Mouse (Mus musculus): Measurements from ENCODE around the gene Tsc22d3.
"Not testable (repeated sequence)": the region's sequence is repeated elsewhere in the genome, so short reads cannot be mapped to it uniquely, and the experiment has no call there.

Gene Tsc22d3

DNA sequence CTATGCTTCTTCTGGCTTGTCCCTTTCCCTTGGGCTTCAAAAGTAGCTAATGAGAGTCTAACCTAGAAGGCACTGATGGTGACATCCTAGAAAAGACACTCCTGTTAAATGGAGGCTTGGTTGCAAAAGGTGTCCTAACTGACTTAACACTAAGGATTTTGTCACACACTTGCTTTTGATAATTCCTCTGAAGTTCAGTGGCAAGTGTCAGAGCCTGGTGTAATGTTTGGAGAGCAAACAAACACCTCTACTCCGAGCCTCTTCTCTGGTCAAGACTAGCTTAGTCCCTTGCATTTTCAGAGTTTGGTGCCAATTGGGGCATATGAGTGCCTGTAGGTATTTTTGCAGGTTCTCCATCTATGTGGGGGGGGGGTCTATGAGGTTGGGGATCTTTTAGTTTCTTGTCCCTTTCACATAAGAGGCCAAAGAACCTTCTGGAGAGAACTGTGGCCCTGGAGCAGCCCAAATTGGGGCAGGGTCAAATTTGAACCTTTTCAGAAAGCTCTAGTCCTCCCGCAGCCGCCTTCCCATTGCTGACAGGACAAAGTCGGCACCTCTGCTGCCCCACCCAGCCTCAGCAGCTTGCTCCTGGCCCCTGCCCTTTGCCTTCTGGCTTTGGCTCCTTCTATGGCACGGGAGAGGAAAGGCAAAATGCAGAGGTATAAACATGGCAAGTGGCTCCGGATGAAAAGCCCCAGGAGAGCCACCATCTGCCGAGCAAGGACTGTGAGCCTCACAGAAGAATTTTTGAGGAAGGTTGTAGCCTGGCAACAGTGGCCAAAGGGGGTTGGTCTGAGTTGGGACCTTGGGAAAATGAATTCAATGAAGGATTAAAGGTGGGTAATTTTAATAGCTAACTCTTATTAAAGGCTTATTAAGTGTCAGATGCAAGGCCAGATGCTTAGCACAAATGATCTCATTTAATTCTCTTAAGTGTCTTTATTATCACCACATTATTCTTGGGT, 88.5 kb downstream of the Tsc22d3 start:
- H3K9me3 ChIP-seq (ENCODE audit: low read length): no peaks in the 10 kb centered on the region
- H3K36me3 ChIP-seq (ENCODE audit: insufficient read depth, low read length): no peaks in the 10 kb centered on the region
- peaks cover 14% of the 10 kb centered on the region; the same call in 1 of the 2 replicates for H3K4me1 ChIP-seq (replicated peaks; ENCODE audit: low read depth, low read length)
- H3K27me3 ChIP-seq (ENCODE audit: insufficient read depth, low read length): peaks cover 35% of the 10 kb centered on the region
- no peak overlapping the region for H3K4me3 ChIP-seq (replicated peaks; ENCODE audit: low read length)
- no peak for TF ChIP-seq NANOG (IDR thresholded peaks at IDR 0.05; ENCODE audit: borderline replicate concordance, low read length)
- no peak for TF ChIP-seq POU5F1 (IDR thresholded peaks at IDR 0.05; ENCODE audit: borderline replicate concordance, low read length)
- no peak for TF ChIP-seq CTCF (conservative IDR thresholded peaks at IDR 0.05; ENCODE audit: low read length)

DNA sequence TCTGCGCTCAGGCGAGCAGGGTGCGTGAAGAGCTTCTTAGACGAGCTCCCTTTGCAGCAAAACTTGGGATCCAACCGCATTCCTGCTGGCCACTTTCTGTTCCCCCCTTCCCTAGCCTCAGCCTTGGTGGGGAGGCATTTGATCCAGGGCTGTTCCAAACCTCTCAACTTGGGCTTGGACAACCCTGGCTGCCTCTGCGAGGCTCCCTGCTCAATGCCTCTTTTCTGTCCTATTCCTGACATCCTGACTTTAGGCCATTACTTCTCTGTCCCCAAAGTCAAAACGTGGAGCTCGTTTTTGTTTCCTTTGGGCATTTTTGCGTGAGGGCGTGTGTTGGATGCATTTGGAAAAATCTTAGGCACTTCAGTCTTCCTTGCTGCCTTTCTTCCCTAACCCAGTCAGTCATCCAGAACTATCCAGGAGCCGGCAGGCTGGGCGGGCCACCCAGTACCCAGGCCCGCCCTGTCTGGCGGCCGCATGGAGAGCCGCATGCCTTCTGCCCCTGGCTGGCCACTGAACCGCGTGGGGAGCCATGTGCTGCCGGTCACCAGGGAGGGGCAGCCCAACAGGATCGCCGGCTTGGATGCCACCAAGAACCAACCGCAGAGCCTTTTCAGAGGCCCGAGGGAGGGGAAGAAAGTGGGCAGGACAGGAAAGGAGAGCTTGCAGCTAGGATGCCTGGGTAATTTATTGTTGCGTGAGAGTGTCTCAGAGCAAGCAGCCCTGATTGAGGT, 89.6 kb downstream of the Tsc22d3 start:
- Histone ChIP-seq H3K4me1 (replicated peaks; ENCODE audit: low read depth, low read length) (peaks cover 20% of the 10 kb centered on the region), H3K9me3 (ENCODE audit: low read length) (no peaks in the 10 kb centered on the region), H3K36me3 (ENCODE audit: insufficient read depth, low read length) (no peaks in the 10 kb centered on the region), H3K4me3 (replicated peaks; ENCODE audit: low read length) (peak overlapping the region; percentile 37), H3K27me3 (ENCODE audit: insufficient read depth, low read length) (peaks cover 35% of the 10 kb centered on the region)
- no peak for TF ChIP-seq NANOG (IDR thresholded peaks at IDR 0.05; ENCODE audit: borderline replicate concordance, low read length)
- TF ChIP-seq CTCF (conservative IDR thresholded peaks at IDR 0.05; ENCODE audit: low read length): no peak
- no peak for TF ChIP-seq POU5F1 (IDR thresholded peaks at IDR 0.05; ENCODE audit: borderline replicate concordance, low read length)

DNA sequence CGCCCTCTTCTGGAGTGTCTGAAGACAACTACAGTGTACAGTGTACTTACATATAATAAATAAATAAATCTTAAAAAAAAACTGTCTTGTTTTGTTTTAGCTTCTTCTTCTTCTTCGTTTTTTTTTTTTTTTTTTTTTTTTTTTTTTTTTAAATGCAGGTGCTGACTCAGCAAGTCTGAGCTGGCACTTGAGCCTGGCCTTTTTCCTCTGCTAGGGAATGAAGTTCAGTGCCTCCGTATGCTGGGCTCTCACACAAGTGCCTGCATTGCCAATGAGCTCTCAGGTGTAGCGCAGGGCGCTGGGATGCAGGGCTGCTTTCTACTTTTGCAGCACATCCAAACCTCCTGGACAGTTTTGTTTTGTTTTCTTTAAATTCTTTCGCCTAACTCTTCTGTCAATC, 90.6 kb downstream of the Tsc22d3 start:
- no peaks in the 10 kb centered on the region for H3K9me3 ChIP-seq (ENCODE audit: low read length)
- TF ChIP-seq CTCF (conservative IDR thresholded peaks at IDR 0.05; ENCODE audit: low read length) (no peak), NANOG (IDR thresholded peaks at IDR 0.05; ENCODE audit: borderline replicate concordance, low read length) (no peak), POU5F1 (IDR thresholded peaks at IDR 0.05; ENCODE audit: borderline replicate concordance, low read length) (no peak)
- H3K27me3 ChIP-seq (ENCODE audit: insufficient read depth, low read length): peaks cover 30% of the 10 kb centered on the region
- no peak overlapping the region for H3K4me3 ChIP-seq (replicated peaks; ENCODE audit: low read length)
- H3K36me3 ChIP-seq (ENCODE audit: insufficient read depth, low read length): no peaks in the 10 kb centered on the region
- H3K4me1 ChIP-seq (replicated peaks; ENCODE audit: low read depth, low read length): peaks cover 31% of the 10 kb centered on the region

DNA sequence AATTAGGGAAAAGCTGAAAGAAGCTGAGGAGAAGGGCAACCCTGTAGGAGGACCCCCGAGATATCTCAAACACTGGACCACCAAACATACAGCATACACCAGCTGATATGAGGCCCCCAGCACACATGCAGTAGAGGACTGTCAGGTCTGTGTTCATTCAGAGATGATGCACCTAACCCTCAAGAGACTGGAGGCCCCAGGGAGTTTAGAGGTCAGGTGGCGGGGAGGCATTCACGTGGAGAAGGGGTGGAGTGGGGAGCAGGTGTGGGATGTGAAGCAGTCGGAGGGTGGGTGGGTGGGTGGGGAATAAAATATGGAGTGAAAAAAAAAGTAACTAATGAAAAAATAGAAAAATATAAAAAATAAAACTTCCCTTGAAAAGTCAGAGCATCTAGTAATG, 91.7 kb downstream of the Tsc22d3 start:
- H3K4me1 ChIP-seq (replicated peaks; ENCODE audit: low read depth, low read length): peaks cover 37% of the 10 kb centered on the region

DNA sequence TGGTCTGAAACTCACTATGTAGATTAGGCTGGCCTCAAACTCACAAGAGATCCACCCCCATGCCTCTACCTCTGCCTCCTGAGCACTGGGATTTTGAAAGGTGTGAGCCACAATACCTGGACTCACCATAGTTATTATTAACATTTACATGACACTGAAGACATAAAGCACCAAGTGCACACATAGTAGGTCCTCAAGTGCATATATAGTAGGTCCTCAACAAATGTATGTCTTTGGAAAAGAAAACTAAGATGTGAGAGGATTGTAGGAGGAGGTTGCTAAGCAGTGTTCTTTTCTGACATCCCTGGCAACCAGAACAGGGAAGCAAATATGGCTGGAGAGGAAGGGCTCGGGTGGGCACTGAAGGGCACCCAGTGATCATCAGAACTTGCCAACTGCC, 93.1 kb downstream of the Tsc22d3 start:
- no peaks in the 10 kb centered on the region for H3K36me3 ChIP-seq (ENCODE audit: insufficient read depth, low read length)
- no peaks in the 10 kb centered on the region for H3K9me3 ChIP-seq (ENCODE audit: low read length)
- TF ChIP-seq NANOG (IDR thresholded peaks at IDR 0.05; ENCODE audit: borderline replicate concordance, low read length) (no peak), POU5F1 (IDR thresholded peaks at IDR 0.05; ENCODE audit: borderline replicate concordance, low read length) (no peak), CTCF (conservative IDR thresholded peaks at IDR 0.05; ENCODE audit: low read length) (no peak)
- H3K27me3 ChIP-seq (ENCODE audit: insufficient read depth, low read length): peaks cover 17% of the 10 kb centered on the region
- no peak overlapping the region for H3K4me3 ChIP-seq (replicated peaks; ENCODE audit: low read length)
- H3K4me1 ChIP-seq (replicated peaks; ENCODE audit: low read depth, low read length): peaks cover 37% of the 10 kb centered on the region

More for the DNA sequence above, 91.7 kb downstream of the Tsc22d3 start:
- H3K9me3 ChIP-seq (ENCODE audit: low read length); H3K36me3 ChIP-seq (ENCODE audit: insufficient read depth, low read length); H3K4me3 ChIP-seq (replicated peaks; ENCODE audit: low read length): not testable (repeated sequence)
- H3K27me3 ChIP-seq (ENCODE audit: insufficient read depth, low read length): peaks cover 28% of the 10 kb centered on the region

DNA sequence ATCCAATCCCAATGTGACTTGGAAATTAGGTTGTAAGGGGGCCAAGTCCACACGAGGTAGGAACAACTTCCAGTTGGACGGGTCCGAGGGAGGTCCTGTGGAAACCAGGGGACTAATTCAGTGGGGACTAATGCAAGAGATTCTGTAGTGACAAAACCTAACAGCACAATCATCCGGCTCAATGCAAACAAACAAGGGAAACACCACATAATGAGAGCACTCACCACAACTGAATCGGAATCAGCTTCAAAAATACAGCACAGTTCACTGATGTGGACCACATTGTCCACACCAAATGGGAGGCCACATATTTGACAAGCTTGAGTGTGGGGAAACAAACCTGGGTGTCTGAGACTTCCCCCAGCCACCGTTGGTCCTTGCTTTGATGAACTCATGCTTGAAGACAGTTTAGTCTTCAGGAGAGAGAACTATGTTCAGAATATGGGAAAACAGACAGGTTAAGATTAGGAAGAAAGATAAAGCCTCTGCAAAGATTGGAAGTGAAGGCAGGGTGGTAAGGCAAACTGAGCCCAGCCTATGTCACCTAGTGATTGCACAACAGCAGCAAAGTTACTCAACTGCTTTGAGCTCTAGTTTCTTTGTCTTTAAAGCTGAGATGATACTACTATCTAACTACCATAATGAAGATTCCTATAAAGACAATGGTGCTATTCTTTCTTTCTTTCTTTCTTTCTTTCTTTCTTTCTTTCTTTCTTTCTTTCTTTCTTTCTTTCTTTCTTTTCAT, 93.9 kb downstream of the Tsc22d3 start:
- H3K27me3 ChIP-seq (ENCODE audit: insufficient read depth, low read length): peaks cover 10% of the 10 kb centered on the region; the same call in 1 of the 2 replicates
- peaks cover 34% of the 10 kb centered on the region for H3K4me1 ChIP-seq (replicated peaks; ENCODE audit: low read depth, low read length)
- H3K4me3 ChIP-seq (replicated peaks; ENCODE audit: low read length): no peak overlapping the region
- H3K9me3 ChIP-seq (ENCODE audit: low read length): no peaks in the 10 kb centered on the region
- H3K36me3 ChIP-seq (ENCODE audit: insufficient read depth, low read length): no peaks in the 10 kb centered on the region
- TF ChIP-seq POU5F1 (IDR thresholded peaks at IDR 0.05; ENCODE audit: borderline replicate concordance, low read length) (no peak), NANOG (IDR thresholded peaks at IDR 0.05; ENCODE audit: borderline replicate concordance, low read length) (no peak), CTCF (conservative IDR thresholded peaks at IDR 0.05; ENCODE audit: low read length) (no peak)

DNA sequence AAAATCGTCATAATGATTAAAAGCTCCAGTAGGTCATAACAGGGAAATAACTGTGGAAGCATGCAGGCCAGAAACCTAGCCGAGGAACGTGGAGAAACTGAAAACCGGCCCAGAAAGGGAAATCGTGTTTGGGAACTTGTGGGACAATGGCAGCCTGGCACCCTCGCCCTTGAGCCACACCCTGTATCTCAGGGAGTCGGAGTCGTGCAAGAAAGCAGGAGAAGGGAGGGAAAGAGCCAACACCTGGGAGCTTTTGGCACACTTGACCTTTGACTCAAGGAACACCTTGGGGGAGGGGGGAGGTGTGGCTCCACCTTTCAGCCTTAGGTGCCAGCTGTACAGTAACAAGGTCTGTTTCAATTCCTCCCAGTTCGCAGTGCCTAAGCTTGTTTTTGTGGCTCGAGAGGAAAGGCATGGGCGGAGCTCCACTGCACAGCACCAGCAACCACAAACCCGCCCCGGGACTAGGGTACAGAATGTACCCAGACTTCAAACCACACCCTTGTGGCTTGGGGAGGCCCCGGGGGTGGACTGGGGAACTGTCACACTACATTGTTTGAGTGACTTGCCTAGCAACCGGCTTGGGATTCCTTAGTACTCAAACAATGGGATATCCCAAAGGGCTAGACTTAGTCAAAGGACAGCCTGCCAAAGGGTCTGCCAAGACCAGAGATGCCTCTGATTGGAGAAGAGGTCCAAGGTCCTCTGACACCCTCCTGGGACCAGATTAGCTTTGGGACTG, 94.8 kb downstream of the Tsc22d3 start:
- TF ChIP-seq NANOG (IDR thresholded peaks at IDR 0.05; ENCODE audit: borderline replicate concordance, low read length): no peak
- no peak for TF ChIP-seq CTCF (conservative IDR thresholded peaks at IDR 0.05; ENCODE audit: low read length)
- TF ChIP-seq POU5F1 (IDR thresholded peaks at IDR 0.05; ENCODE audit: borderline replicate concordance, low read length): no peak

More for the DNA sequence above, 94.8 kb downstream of the Tsc22d3 start:
- Histone ChIP-seq H3K9me3 (ENCODE audit: low read length) (no peaks in the 10 kb centered on the region), H3K27me3 (ENCODE audit: insufficient read depth, low read length) (peaks cover 1% of the 10 kb centered on the region; the same call in 1 of the 2 replicates), H3K4me1 (replicated peaks; ENCODE audit: low read depth, low read length) (peaks cover 28% of the 10 kb centered on the region), H3K36me3 (ENCODE audit: insufficient read depth, low read length) (no peaks in the 10 kb centered on the region), H3K4me3 (replicated peaks; ENCODE audit: low read length) (no peak overlapping the region)

Data from E14TG2a.4 (cell line).